ENCODE assay signal across 7 mouse cellular contexts in genomic region chr4:133494432-133494831, GRCm38 (mm10). TPM values are rescaled to one million over a fixed set of nuclear protein-coding genes. Genes with fewer than 3 reads are reported as not detected.
A peak's percentile ranks its signal among the peaks of the same experiment; 100 is the strongest.
DNase-seq lines count a peak whose midpoint lies in the region; ATAC-seq and TF ChIP-seq lines count a peak whose summit lies in the region.

No protein-coding gene starts in this region.

- TF ChIP-seq CTCF in kidney, adult 2 months (conservative IDR thresholded peaks at IDR 0.05; ENCODE audit: insufficient read depth, insufficient read length, low read depth, low read length) = peak; percentile 87

- H3K27ac ChIP-seq in embryonic facial prominence, embryonic 11.5 days (replicated peaks; ENCODE audit: low read depth, low read length) = no peak overlapping the region
- H3K27ac ChIP-seq in kidney, adult 2 months (ENCODE audit: insufficient read depth, low read depth, low read length) = peak overlapping the region; percentile 79
- no peak overlapping the region for H3K27ac ChIP-seq in limb, embryonic 12.5 days
- H3K27ac ChIP-seq in midbrain, embryonic 13.5 days = no peak overlapping the region

- peak overlapping the region; percentile 32 for H3K4me2 ChIP-seq in embryonic facial prominence, embryonic 11.5 days (ENCODE audit: low read depth, low read length)
- peak overlapping the region; percentile 59 for H3K4me2 ChIP-seq in limb, embryonic 12.5 days
- peak overlapping the region; percentile 50 for H3K4me2 ChIP-seq in midbrain, embryonic 13.5 days (replicated peaks)

- TF ChIP-seq POLR2A in kidney, adult 2 months (IDR thresholded peaks at IDR 0.05; ENCODE audit: low read depth, low read length) = no peak

- 1% methylated on average over 12 of the region's 12 CpGs for WGBS in embryonic facial prominence, embryonic 11.5 days
- WGBS in kidney, adult 2 months = under 1% methylated on average over 12 of the region's 12 CpGs
- 2% methylated on average over 12 of the region's 12 CpGs for WGBS in limb, embryonic 12.5 days
- WGBS in midbrain, embryonic 13.5 days = under 1% methylated on average over 12 of the region's 12 CpGs

- no peaks in the 10 kb centered on the region for H3K9me3 ChIP-seq in embryonic facial prominence, embryonic 11.5 days (replicated peaks; ENCODE audit: control insufficient read depth, low read length)
- H3K9me3 ChIP-seq in limb, embryonic 12.5 days = no peaks in the 10 kb centered on the region
- no peaks in the 10 kb centered on the region for H3K9me3 ChIP-seq in midbrain, embryonic 13.5 days

- DNase-seq in adrenal gland, postnatal 25 days = peak; percentile 94
- DNase-seq in embryonic facial prominence, embryonic 11.5 days (ENCODE audit: low spot score) = peak; percentile 92
- peak; percentile 91 for DNase-seq in heart, adult 8-10 months (ENCODE audit: low spot score)
- DNase-seq in kidney, adult 2 months = peak; percentile 94
- DNase-seq in skeletal muscle tissue, adult 2 months (ENCODE audit: low read depth, low spot score) = peak; percentile 76

- no peak overlapping the region for H3K9ac ChIP-seq in embryonic facial prominence, embryonic 11.5 days (replicated peaks; ENCODE audit: low read length)
- H3K9ac ChIP-seq in limb, embryonic 12.5 days (replicated peaks) = no peak overlapping the region
- no peak overlapping the region for H3K9ac ChIP-seq in midbrain, embryonic 13.5 days (replicated peaks)

- no peaks in the 10 kb centered on the region for H3K36me3 ChIP-seq in embryonic facial prominence, embryonic 11.5 days (replicated peaks; ENCODE audit: control insufficient read depth, insufficient read depth, low read depth, low read length)
- no peaks in the 10 kb centered on the region for H3K36me3 ChIP-seq in kidney, adult 2 months (ENCODE audit: control insufficient read depth, insufficient read depth, low read length)
- no peaks in the 10 kb centered on the region for H3K36me3 ChIP-seq in limb, embryonic 12.5 days
- no peaks in the 10 kb centered on the region for H3K36me3 ChIP-seq in midbrain, embryonic 13.5 days

- peaks cover 36% of the 10 kb centered on the region for H3K27me3 ChIP-seq in embryonic facial prominence, embryonic 11.5 days (ENCODE audit: control insufficient read depth, insufficient read depth, low read length)
- H3K27me3 ChIP-seq in kidney, adult 2 months (replicated peaks; ENCODE audit: control insufficient read depth, insufficient read depth, low read length) = no peaks in the 10 kb centered on the region; the same call in 1 of the 2 replicates
- H3K27me3 ChIP-seq in limb, embryonic 12.5 days = peaks cover 63% of the 10 kb centered on the region
- H3K27me3 ChIP-seq in midbrain, embryonic 13.5 days = peaks cover 64% of the 10 kb centered on the region

- H3K4me3 ChIP-seq in embryonic facial prominence, embryonic 11.5 days (ENCODE audit: low read depth, low read length) = peak overlapping the region; percentile 12; the same call in 1 of the 2 replicates
- H3K4me3 ChIP-seq in kidney, adult 2 months (ENCODE audit: insufficient read depth, low read depth, low read length) = peak overlapping the region; percentile 44
- peak overlapping the region; percentile 29 for H3K4me3 ChIP-seq in limb, embryonic 12.5 days (replicated peaks)
- peak overlapping the region; percentile 26 for H3K4me3 ChIP-seq in midbrain, embryonic 13.5 days (replicated peaks)

- peaks cover 5% of the 10 kb centered on the region for H3K4me1 ChIP-seq in embryonic facial prominence, embryonic 11.5 days (ENCODE audit: control insufficient read depth, insufficient read depth, low read length)
- peaks cover 6% of the 10 kb centered on the region; the same call in 1 of the 2 replicates for H3K4me1 ChIP-seq in kidney, adult 2 months (ENCODE audit: control insufficient read depth, insufficient read depth, low read length)
- H3K4me1 ChIP-seq in limb, embryonic 12.5 days (replicated peaks) = peaks cover 40% of the 10 kb centered on the region
- peaks cover 18% of the 10 kb centered on the region for H3K4me1 ChIP-seq in midbrain, embryonic 13.5 days (replicated peaks)

- 0 out of 2 replicates have a peak, but pooled peaks have one; percentile 25 for ATAC-seq in embryonic facial prominence, embryonic 11.5 days (replicated peaks; ENCODE audit: insufficient number of reproducible peaks, low FRiP score, low TSS enrichment, low read depth)
- no peak for ATAC-seq in limb, embryonic 12.5 days (ENCODE audit: insufficient number of reproducible peaks, insufficient read depth, low FRiP score, low TSS enrichment, low read depth)
- no peak for ATAC-seq in midbrain, embryonic 13.5 days

RNA-seq across cellular contexts. Expression of gene Trnp1, which starts 3.9 kb away (rescaled TPM):
- 4.6 and 4.9 TPM in 2 replicates for total RNA-seq in adrenal gland, postnatal 25 days (2021)
- 2.0 and 2.8 TPM in 2 replicates for polyA plus RNA-seq in embryonic facial prominence, embryonic 11.5 days (2014; fragmentation: Nextera tagmentation; extraction: Ambion mirVana)
- 1 to 10 TPM; 1.3 to 1.8 (median 1.6) TPM for total RNA-seq in heart, adult 8-10 months (2022)
- 0.43 and 0.97 TPM in 2 replicates for polyA plus RNA-seq in kidney, adult 2 months (2012; rRNA removed)
- 2.0 and 3.7 TPM in 2 replicates for polyA plus RNA-seq in limb, embryonic 12.5 days (2016; fragmentation: Nextera tagmentation; extraction: Ambion mirVana)
- polyA plus RNA-seq in midbrain, embryonic 13.5 days (2015; fragmentation: Nextera tagmentation; extraction: Ambion mirVana) = 1.2 and 1.9 TPM in 2 replicates

RNA-seq across cellular contexts. Expression of gene Tent5b, which starts 14.5 kb away (rescaled TPM):
- total RNA-seq in adrenal gland, postnatal 25 days (2021) = 0.76 and 1.2 TPM in 2 replicates
- 0.71 and 0.93 TPM in 2 replicates for polyA plus RNA-seq in embryonic facial prominence, embryonic 11.5 days (2014; fragmentation: Nextera tagmentation; extraction: Ambion mirVana)
- 1 to 10 TPM; 1.3 to 3.0 (median 1.6) TPM for total RNA-seq in heart, adult 8-10 months (2022)
- polyA plus RNA-seq in kidney, adult 2 months (2012; rRNA removed) = 2.9 and 3.1 TPM in 2 replicates
- 1.2 TPM in 2 replicates for polyA plus RNA-seq in limb, embryonic 12.5 days (2016; fragmentation: Nextera tagmentation; extraction: Ambion mirVana)
- polyA plus RNA-seq in midbrain, embryonic 13.5 days (2015; fragmentation: Nextera tagmentation; extraction: Ambion mirVana) = 0.17 and 0.31 TPM in 2 replicates

RNA-seq across cellular contexts. Expression of gene Kdf1, which starts 24.3 kb away (rescaled TPM):
- total RNA-seq in adrenal gland, postnatal 25 days (2021) = 2.8 and 5.1 TPM in 2 replicates
- 7.6 and 8.0 TPM in 2 replicates for polyA plus RNA-seq in embryonic facial prominence, embryonic 11.5 days (2014; fragmentation: Nextera tagmentation; extraction: Ambion mirVana)
- not detected for total RNA-seq in heart, adult 8-10 months (2022)
- polyA plus RNA-seq in kidney, adult 2 months (2012; rRNA removed) = 39.7 and 42.3 TPM in 2 replicates
- polyA plus RNA-seq in limb, embryonic 12.5 days (2016; fragmentation: Nextera tagmentation; extraction: Ambion mirVana) = 6.5 and 7.4 TPM in 2 replicates
- 0.15 and 0.24 TPM in 2 replicates for polyA plus RNA-seq in midbrain, embryonic 13.5 days (2015; fragmentation: Nextera tagmentation; extraction: Ambion mirVana)

RNA-seq across cellular contexts. Expression of gene Nudc, which starts 51.4 kb away (rescaled TPM):
- total RNA-seq in adrenal gland, postnatal 25 days (2021) = 171 and 211 TPM in 2 replicates
- 308 and 322 TPM in 2 replicates for polyA plus RNA-seq in embryonic facial prominence, embryonic 11.5 days (2014; fragmentation: Nextera tagmentation; extraction: Ambion mirVana)
- 10 to 100 TPM; 66.4 to 92.0 (median 73.0) TPM for total RNA-seq in heart, adult 8-10 months (2022)
- polyA plus RNA-seq in kidney, adult 2 months (2012; rRNA removed) = 42.7 and 61.4 TPM in 2 replicates
- polyA plus RNA-seq in limb, embryonic 12.5 days (2016; fragmentation: Nextera tagmentation; extraction: Ambion mirVana) = 376 and 390 TPM in 2 replicates
- polyA plus RNA-seq in midbrain, embryonic 13.5 days (2015; fragmentation: Nextera tagmentation; extraction: Ambion mirVana) = 256 and 272 TPM in 2 replicates

RNA-seq across cellular contexts. Expression of gene Nr0b2, which starts 58.7 kb away (rescaled TPM):
- total RNA-seq in adrenal gland, postnatal 25 days (2021) = 55.6 and 58.0 TPM in 2 replicates
- polyA plus RNA-seq in embryonic facial prominence, embryonic 11.5 days (2014; fragmentation: Nextera tagmentation; extraction: Ambion mirVana) = not detected in 2 replicates
- 10 to 100 TPM; 13.2 to 19.5 (median 16.9) TPM for total RNA-seq in heart, adult 8-10 months (2022)
- 6.0 and 6.8 TPM in 2 replicates for polyA plus RNA-seq in kidney, adult 2 months (2012; rRNA removed)
- not detected in 2 replicates for polyA plus RNA-seq in limb, embryonic 12.5 days (2016; fragmentation: Nextera tagmentation; extraction: Ambion mirVana)
- not detected in 2 replicates for polyA plus RNA-seq in midbrain, embryonic 13.5 days (2015; fragmentation: Nextera tagmentation; extraction: Ambion mirVana)
